Mouse (Mus musculus): ENCODE data around the gene Becn1. TPM values are rescaled to one million over a fixed set of nuclear protein-coding genes. Genes with fewer than 3 reads are reported as not detected.

The Becn1 gene
- 208 TPM for polyA plus RNA-seq (2017; shearing (Covaris generic))

GRCm38 (mm10) chr11:101302004-101302798 is at the start of gene Becn1:
Becn1 (minus strand) TSS chr11:101302286.

GRCm38 (mm10) chr11:101330371-101330924 is 28.4 kb upstream of the Becn1 start, which contains the start of gene Aoc3:
Aoc3 (plus strand) TSS chr11:101330605.

DNA sequence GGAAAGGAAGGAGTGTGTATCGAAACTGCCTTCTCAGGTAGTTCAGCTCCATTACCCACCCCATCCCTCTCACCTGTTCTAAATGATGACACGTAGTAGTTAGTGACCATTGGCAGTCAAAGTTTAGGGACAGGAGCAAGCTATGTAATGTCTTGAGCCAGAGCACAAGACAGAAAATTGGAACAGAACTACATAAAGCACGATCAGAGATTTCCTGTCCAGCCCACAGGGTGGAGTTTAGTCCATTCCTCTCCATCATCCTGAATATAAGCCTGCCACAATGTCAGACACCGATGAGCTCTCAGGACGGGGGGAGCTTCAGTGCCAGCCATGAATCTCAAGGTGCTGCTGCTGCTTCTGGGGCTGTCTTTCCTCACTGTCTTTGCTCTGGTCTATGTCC is 22.7 kb upstream of the Becn1 start, which contains the start of gene Aoc2:
Aoc2 (plus strand) TSS at position 301 of the 400 bp plus-strand sequence.

GRCm38 (mm10) chr11:101315665-101316500 is 13.8 kb upstream of the Becn1 start, which contains the start of gene Psme3:
Psme3 (plus strand) TSS chr11:101316213.

DNA sequence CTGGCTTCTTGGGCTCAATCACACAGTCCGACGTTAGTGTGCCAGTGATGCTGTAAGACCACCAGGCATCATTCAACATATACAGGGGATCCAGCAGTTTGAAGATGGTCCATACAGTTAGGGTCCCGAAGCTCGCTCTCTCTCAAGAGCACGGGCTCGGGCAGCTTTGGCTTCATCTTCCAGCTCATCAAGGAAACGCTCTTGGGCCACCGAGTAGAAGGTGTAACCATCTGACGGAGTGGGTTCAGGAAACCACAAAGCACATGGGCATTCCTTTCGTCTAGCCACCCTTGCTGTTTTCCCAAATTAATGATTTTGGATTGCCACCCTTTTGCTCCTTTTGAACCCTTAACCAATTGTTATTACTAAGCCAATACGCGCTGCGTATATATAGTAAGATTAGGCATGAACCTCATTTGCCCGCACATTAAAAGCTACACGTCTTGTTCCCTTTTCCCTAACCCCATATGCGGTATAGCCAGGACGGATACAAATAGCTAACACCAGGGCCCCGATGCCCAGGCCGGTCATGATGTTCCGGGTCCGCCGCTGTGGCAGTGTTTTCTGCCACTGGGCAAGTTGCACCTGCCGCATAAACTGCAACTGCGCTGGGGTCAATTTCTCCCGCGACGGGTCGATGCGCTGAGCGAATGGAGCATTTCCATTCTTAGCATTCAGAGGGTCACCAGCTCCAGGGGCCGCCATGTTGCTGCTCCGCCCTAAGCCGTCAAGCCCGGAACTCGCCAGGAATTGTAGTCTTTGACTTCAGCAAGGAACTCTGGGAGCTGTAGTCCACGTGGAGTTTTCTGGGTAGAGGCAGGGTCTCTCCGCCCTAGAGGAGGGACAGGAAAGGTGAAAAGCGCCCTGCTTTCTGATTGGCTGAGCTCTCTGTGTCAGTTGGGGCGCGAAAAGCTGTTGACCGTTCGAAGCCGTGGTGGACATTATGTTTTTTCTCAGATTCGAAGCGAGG is 23.6 kb downstream of the Becn1 start, which contains the start of the genes Cntd1 and Coa3:
Cntd1 (plus strand) TSS at position 790 of the 970 bp plus-strand sequence.
Coa3 (minus strand) TSS at position 892 of the 970 bp plus-strand sequence.

DNA sequence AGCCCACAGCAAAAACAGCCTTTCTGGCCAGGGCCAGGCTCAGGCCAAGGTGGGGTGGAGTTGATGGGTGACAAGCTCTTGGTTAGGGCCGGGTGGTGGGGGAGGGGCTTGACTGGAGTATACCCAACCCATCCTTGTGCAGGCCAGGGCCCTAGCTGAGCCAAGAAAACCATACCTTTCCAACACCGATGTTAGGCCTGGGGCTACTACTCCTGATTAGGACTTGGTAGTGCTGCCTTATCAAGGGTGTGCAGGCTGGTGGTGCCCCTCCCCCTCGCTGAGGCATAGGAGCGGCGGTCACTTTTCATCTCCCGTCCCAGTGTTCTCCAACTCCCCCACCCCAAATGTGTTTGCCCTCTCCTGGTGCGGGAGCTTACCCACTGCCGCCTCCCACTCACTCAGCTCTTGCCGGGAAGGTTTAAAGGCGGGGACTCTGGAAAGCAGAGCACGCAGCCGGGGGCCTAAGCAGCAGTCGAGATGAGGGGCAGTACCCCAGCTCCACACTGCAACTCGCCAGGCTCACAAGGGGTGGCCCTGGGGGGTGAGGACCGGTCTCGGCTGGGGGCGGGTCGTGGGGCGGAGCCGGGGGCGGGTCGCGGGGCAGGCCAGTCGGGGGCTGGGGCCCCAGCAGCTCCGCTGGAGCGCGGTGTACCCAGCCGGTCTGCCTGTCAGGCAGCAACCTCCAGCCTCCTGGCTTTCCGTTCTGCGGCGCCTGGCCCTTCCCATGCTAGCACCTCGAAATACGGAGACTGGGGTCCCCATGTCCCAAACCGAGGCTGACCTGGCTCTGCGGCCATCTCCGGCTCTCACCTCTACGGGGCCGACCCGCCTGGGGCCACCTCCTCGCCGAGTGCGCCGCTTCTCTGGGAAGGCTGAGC is 41.9 kb downstream of the Becn1 start, which contains the start of gene Wnk4:
Wnk4 (plus strand) TSS at position 620 of the 878 bp plus-strand sequence.

GRCm38 (mm10) chr11:101253613-101254389 is 48.3 kb downstream of the Becn1 start, which contains the start of gene Vps25:
Vps25 (plus strand) TSS chr11:101253707.

GRCm38 (mm10) chr11:101245855-101246701 is 56.0 kb downstream of the Becn1 start, which contains the start of gene Ramp2:
Ramp2 (plus strand) TSS chr11:101246028.

Other genes with a start within 250 kb of the Becn1 start
- 11.6 TPM for gene Naglu, start 232.3 kb downstream of the Becn1 start, polyA plus RNA-seq (2017; shearing (Covaris generic))
- 0.44 TPM for gene Hsd17b1, start 223.9 kb downstream of the Becn1 start, polyA plus RNA-seq (2017; shearing (Covaris generic))
- gene Coasy, start 219.7 kb downstream of the Becn1 start, polyA plus RNA-seq (2017; shearing (Covaris generic)), result 10.0 TPM
- 49.7 TPM for gene Mlx, start 215.0 kb downstream of the Becn1 start, polyA plus RNA-seq (2017; shearing (Covaris generic))
- 4.0 TPM for gene Psmc3ip, start 206.8 kb downstream of the Becn1 start, polyA plus RNA-seq (2017; shearing (Covaris generic))
- gene Retreg3, start 182.4 kb downstream of the Becn1 start, polyA plus RNA-seq (2017; shearing (Covaris generic)), result 95.9 TPM
- 14.9 TPM for gene Tubg1, start 182.3 kb downstream of the Becn1 start, polyA plus RNA-seq (2017; shearing (Covaris generic))
- 0.37 TPM for gene Tubg2, start 146.4 kb downstream of the Becn1 start, polyA plus RNA-seq (2017; shearing (Covaris generic))
- not detected for gene Cntnap1, start 131.8 kb downstream of the Becn1 start, polyA plus RNA-seq (2017; shearing (Covaris generic))
- not detected for gene Plekhh3, start 130.9 kb downstream of the Becn1 start, polyA plus RNA-seq (2017; shearing (Covaris generic))
- not detected for gene Ccr10, start 126.8 kb downstream of the Becn1 start, polyA plus RNA-seq (2017; shearing (Covaris generic))
- 83.6 TPM for gene Ezh1, start 75.8 kb downstream of the Becn1 start, polyA plus RNA-seq (2017; shearing (Covaris generic))
- gene Ramp2, start 56.3 kb downstream of the Becn1 start, polyA plus RNA-seq (2017; shearing (Covaris generic)), result not detected
- 83.2 TPM for gene Vps25, start 48.6 kb downstream of the Becn1 start, polyA plus RNA-seq (2017; shearing (Covaris generic))
- 5.3 TPM for gene Wnk4, start 41.7 kb downstream of the Becn1 start, polyA plus RNA-seq (2017; shearing (Covaris generic))
- gene Cntd1, start 23.3 kb downstream of the Becn1 start, polyA plus RNA-seq (2017; shearing (Covaris generic)), result 0.36 TPM
- 51.8 TPM for gene Coa3, start 23.2 kb downstream of the Becn1 start, polyA plus RNA-seq (2017; shearing (Covaris generic))
- gene Psme3, start 13.9 kb upstream of the Becn1 start, polyA plus RNA-seq (2017; shearing (Covaris generic)), result 178 TPM
- 4.7 TPM for gene Aoc2, start 22.8 kb upstream of the Becn1 start, polyA plus RNA-seq (2017; shearing (Covaris generic))
- gene Aoc3, start 28.3 kb upstream of the Becn1 start, polyA plus RNA-seq (2017; shearing (Covaris generic)), result not detected
- not detected for gene G6pc, start 65.3 kb upstream of the Becn1 start, polyA plus RNA-seq (2017; shearing (Covaris generic))
- 27.6 TPM for gene Aarsd1, start 115.3 kb upstream of the Becn1 start, polyA plus RNA-seq (2017; shearing (Covaris generic))
- not detected for gene Gm27029, start 122.5 kb upstream of the Becn1 start, polyA plus RNA-seq (2017; shearing (Covaris generic))
- 29.5 TPM for gene Rundc1, start 122.8 kb upstream of the Becn1 start, polyA plus RNA-seq (2017; shearing (Covaris generic))
- gene Ptges3l, start 123.0 kb upstream of the Becn1 start, polyA plus RNA-seq (2017; shearing (Covaris generic)), result 3.8 TPM
- 269 TPM for gene Rpl27, start 140.0 kb upstream of the Becn1 start, polyA plus RNA-seq (2017; shearing (Covaris generic))
- gene Ifi35, start 146.1 kb upstream of the Becn1 start, polyA plus RNA-seq (2017; shearing (Covaris generic)), result 128 TPM
- gene Rnd2, start 162.7 kb upstream of the Becn1 start, polyA plus RNA-seq (2017; shearing (Covaris generic)), result 0.25 TPM
- gene Vat1, start 163.9 kb upstream of the Becn1 start, polyA plus RNA-seq (2017; shearing (Covaris generic)), result 0.36 TPM
- gene Brca1, start 249.7 kb upstream of the Becn1 start, polyA plus RNA-seq (2017; shearing (Covaris generic)), result 4.3 TPM
- gene Nbr1, start 249.9 kb upstream of the Becn1 start, polyA plus RNA-seq (2017; shearing (Covaris generic)), result 127 TPM

All from naive thymus-derived CD4-positive, alpha-beta T cell, adult 5 months (primary cell).